Mouse (Mus musculus) hematopoietic stem cell, adult 5-6 weeks (primary cell): ENCODE measurements around the gene Rbfox2. TPM values are rescaled to one million over a fixed set of nuclear protein-coding genes. Genes with fewer than 3 reads are reported as not detected.

Experiments
- ATAC-seq, 2 experiments: fragments of 125-278 bp in 1 of 2; replicated peaks in 1 of 2; 2 replicates each; pipeline ENCODE4 v1.8.0; 2016 to 2017; ENCODE audit warnings: inconsistent platforms in 2 of 2, mild to moderate bottlenecking in 2 of 2, moderate number of reproducible peaks in 2 of 2, low read depth in 1 of 2, moderate TSS enrichment in 1 of 2; ENCODE audit not compliant: low FRiP score in 2 of 2, poor library complexity in 2 of 2, severe bottlenecking in 2 of 2, insufficient read depth in 1 of 2, low TSS enrichment in 1 of 2
- total RNA-seq: library from RNA; stranded (forward); fragments of 172-1452, 232-1000 nt; gene quantifications from 2 replicates; pipeline ENCODE4 v1.2.3, GENCODE M21; 2017

Rbfox2 gene
- total RNA-seq, 1 experiment from 2014 or later = 11.9 TPM

DNA sequence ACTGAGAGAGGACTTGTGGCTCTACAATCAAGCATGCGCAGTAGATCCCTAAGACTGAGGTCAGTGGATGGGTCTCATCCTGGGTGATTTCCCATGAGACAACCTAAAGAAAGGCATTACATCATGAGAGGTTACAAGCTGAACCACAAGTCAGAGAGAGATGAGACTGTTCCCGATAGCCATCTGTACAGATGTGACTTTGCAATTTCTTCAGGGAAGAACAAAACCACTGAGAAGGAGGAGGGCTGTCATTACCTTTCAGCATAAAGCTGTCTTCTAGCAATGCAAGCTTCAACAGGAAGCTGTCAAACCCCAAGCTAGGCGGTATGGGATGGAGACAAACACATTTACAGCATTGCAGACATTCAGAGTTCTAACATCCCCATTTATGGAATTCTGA is 157.3 kb downstream of the Rbfox2 start:
- ATAC-seq = peak in 1 of 2 experiments; percentile 40; a peak in 1 of 4 replicates

- ATAC-seq = no peak
Observed at GRCm38 (mm10) chr15:77146942-77147341, 159.9 kb downstream of the Rbfox2 start.

GRCm38 (mm10) chr15:77144960-77145359 is 161.8 kb downstream of the Rbfox2 start:
- ATAC-seq = no peak

DNA sequence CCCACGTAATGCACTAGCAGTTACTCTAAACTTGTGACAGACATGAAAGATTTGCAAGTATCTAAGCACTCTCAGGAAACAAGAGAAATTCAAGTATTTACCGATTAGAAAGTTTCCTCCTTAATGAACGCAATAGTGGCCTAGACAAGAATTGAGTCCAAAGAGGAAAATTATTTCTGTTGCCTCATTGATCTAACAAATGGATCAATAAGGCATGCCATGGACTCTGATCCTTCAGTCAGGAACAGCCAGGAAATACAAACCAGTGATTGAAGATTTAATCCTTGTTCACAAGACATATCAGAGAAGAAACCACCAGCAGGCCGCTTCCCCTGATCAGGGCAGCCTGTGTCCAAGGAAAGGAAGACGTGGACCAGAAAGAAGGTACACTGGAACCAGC is 164.0 kb downstream of the Rbfox2 start:
- ATAC-seq = no peak

- no peak for ATAC-seq
Observed at GRCm38 (mm10) chr15:77142352-77142751, 164.5 kb downstream of the Rbfox2 start.

DNA sequence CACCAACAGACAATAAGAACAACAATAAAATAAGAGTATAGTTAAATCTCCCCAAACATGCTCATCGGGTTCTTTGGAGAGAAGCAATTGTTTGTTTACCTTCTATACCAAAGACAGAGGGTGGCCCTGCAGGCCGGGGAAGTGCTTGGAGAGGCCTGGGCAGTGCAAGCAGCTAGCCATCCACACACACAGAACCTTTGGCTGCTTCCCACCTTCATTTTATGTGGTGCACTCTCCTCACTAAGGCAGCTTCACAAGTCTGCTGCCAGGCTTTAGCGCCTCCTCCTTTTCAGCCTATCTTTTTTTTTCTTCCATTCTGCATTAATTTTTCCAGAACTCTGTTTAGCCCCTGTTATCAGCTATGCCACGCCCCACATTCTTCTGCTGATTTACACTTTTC is 165.1 kb downstream of the Rbfox2 start:
- ATAC-seq = no peak

DNA sequence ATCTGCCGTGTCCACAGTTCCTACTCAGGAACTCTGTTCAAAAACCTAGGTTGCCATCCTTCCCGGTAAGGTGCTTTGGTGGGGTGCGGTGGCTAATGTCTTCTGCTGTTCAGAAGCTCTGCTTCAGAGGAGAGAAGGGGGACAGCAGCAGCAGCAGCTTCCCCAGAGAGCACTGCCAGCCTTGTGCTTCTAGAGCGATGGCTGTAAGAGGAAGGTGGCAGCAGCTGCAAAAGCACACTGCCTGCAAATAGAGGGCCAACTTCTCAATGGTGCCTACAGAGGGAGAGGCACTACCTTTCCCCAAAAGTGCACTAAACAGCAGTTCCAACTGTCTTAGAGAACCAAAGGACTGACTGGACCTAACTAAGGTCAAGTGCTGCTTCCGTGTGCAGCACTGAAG is 168.5 kb downstream of the Rbfox2 start:
- ATAC-seq = no peak

GRCm38 (mm10) chr15:77134483-77134882 is 172.3 kb downstream of the Rbfox2 start:
- ATAC-seq = no peak

GRCm38 (mm10) chr15:77129154-77129553 is 177.7 kb downstream of the Rbfox2 start:
- no peak for ATAC-seq

GRCm38 (mm10) chr15:77127737-77128136 is 179.1 kb downstream of the Rbfox2 start:
- no peak for ATAC-seq

- no peak for ATAC-seq
Observed at GRCm38 (mm10) chr15:77126674-77127073, 180.1 kb downstream of the Rbfox2 start.

DNA sequence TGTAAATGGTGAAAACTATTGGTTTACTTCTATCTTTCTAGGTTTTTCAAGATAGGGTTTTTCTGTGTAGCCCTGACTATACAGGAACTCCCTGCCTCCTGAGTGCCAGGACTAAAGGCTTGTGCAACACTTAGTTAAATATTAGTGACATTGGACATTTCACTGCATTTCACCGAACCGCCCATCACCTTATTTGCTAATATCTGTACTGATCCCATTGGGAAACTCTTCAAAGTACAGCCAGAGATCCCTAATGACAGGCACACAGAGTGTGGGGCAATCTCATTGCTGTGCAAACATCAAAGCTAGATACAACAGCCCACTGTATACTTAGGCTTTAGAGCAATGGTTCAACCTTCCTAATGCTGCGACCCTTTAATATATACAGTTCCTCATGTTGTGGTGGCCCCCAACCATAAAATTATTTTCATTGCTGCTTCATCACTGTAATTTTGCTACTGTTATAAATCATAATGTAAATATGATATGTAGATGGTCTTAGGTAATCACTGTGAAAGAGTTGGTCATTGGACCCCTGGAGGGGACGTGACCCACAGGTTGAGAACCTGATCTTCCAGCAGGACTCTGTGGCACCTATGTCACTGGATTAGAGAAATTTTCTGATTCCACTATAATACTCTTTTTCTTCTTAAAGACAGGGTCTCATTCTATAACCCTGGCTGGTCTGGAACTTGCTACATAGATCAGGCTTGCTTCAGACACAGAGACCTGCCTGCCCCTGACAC is 182.3 kb downstream of the Rbfox2 start:
- ATAC-seq = no peak

- ATAC-seq = no peak
Observed at GRCm38 (mm10) chr15:77122824-77123223, 184.0 kb downstream of the Rbfox2 start.

DNA sequence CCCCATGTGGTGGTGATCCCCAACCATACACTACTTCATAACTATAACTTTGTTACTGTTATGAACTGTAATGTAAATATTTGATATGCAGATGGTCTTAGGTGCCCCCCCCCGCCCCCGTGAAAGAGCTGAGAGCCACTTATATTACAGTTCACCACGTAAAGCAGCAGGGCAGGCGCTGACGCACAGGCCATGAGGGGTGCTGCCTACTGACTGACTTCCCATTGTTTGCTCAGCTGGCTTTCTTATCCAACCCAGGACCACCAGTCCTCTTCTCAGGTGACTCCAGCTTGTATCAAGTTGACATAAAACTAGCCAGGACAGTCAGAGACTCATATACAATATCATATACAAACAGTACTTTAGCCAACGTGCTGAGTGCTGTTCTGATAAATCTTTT is 184.6 kb downstream of the Rbfox2 start:
- ATAC-seq = no peak

GRCm38 (mm10) chr15:77119666-77120065 is 187.1 kb downstream of the Rbfox2 start:
- ATAC-seq = no peak

DNA sequence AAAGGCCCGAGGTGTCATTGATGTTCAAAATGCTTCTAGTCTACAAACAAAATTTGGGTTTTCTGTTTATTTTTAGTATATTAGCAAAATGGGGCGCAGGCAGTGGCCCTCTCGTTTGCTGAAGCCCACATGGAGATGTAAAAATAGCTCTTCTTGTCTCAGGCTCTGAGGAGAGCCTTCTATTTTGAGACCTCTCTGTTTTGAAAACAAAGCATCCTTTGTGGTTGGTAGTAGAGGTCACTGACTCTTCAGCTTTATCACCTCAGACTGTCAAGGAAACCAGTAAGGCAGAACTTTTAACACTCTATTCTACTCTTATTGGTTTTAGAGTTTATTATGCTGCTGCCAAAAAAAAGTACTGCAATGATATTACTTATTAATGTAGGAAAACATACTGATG is 189.6 kb downstream of the Rbfox2 start:
- ATAC-seq = no peak

DNA sequence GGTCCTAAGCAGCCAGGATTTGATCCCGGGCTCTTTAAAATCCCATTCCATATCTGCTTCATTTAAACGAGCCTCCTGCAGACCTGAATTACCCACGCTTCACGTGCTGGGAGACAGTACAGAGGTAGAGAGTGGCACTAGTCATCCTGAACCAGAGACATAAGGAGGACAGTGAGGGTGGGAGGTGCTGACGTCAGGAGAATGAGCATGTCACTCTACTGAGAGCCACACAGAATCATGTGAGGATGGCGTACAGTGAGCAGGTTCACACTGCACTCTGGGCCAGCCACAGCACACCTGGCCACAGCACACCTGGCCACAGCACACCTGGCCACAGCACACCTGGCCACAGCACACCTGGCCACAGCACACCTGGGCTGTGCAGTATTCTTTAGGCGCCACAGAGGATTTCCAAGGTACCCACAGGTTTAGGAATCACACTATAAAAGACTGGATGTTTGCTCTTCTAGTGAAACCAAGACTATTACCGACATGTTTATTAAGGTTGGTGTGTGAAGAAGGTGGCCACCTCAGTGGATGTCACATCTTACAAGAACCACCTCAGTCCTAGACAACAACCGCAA is 190.6 kb downstream of the Rbfox2 start:
- no peak for ATAC-seq

- no peak for ATAC-seq
Observed at GRCm38 (mm10) chr15:77115456-77115855, 191.3 kb downstream of the Rbfox2 start.

GRCm38 (mm10) chr15:77113591-77113990 is 193.2 kb downstream of the Rbfox2 start:
- no peak for ATAC-seq
